Mouse (Mus musculus) lung, postnatal 0 days (tissue): ENCODE results near the gene Nhlrc2. TPM values are rescaled to one million over a fixed set of nuclear protein-coding genes. Genes with fewer than 3 reads are reported as not detected.
A peak's percentile ranks its signal among the peaks of the same experiment; 100 is the strongest.

ENCODE experiments used
- ATAC-seq: fragments of 200-750 bp; cut with Nextera tagmentation; 2 replicates; pipeline ENCODE4 v1.8.0; 2017; ENCODE audit warnings: moderate library complexity
- DNase-seq: peaks from one replicate; pipeline ENCODE4 v3.0.0-alpha.2; 2016; ENCODE audit warnings: low spot score
- H3K27ac ChIP-seq: fragments of 300-500 bp; sonication (generic); 2 replicates; pipeline ENCODE4 v1.5.1; 2014; ENCODE audit warnings: antibody characterized with exemption, mild to moderate bottlenecking, low read length, mixed read lengths
- H3K27me3 ChIP-seq: fragments of 300-500 bp; sonication (generic); replicated peaks from 2 replicates; pipeline ENCODE4 v1.6.1; 2014; ENCODE audit warnings: low read length, mixed read lengths; ENCODE audit not compliant: insufficient read depth
- H3K36me3 ChIP-seq: fragments of 300-500 bp; sonication (generic); 2 replicates; pipeline ENCODE4 v1.6.1; 2014; ENCODE audit warnings: low read length, mixed read lengths; ENCODE audit not compliant: insufficient read depth
- H3K4me1 ChIP-seq: fragments of 300-500 bp; sonication (generic); 2 replicates; pipeline ENCODE4 v1.6.1; 2014; ENCODE audit warnings: antibody characterized with exemption, low read depth, low read length, mixed read lengths; ENCODE audit not compliant: insufficient read depth
- H3K4me2 ChIP-seq: fragments of 300-500 bp; sonication (generic); replicated peaks from 2 replicates; pipeline ENCODE4 v1.6.1; 2014; ENCODE audit warnings: low read depth, mild to moderate bottlenecking, low read length, moderate library complexity, mixed read lengths
- H3K4me3 ChIP-seq: fragments of 300-500 bp; sonication (generic); 2 replicates; pipeline ENCODE4 v1.5.1; 2014; ENCODE audit warnings: low read depth, low read length
- H3K9ac ChIP-seq: fragments of 300-500 bp; sonication (generic); replicated peaks from 2 replicates; pipeline ENCODE4 v1.6.1; 2014; ENCODE audit warnings: low read depth, mild to moderate bottlenecking
- H3K9me3 ChIP-seq: fragments of 300-500 bp; sonication (generic); 2 replicates; pipeline ENCODE4 v1.6.1; 2016; ENCODE audit warnings: low read length, mixed read lengths
- CTCF ChIP-seq: IDR thresholded peaks from 2 replicates; pipeline ENCODE4 v1.5.1; 2016; ENCODE audit warnings: antibody characterized with exemption, mild to moderate bottlenecking
- EP300 ChIP-seq: IDR thresholded peaks from 2 replicates; pipeline ENCODE4 v1.6.1; 2016; ENCODE audit warnings: antibody characterized with exemption, mild to moderate bottlenecking, control low read depth
- WGBS: fragments of 180-500 bp; shearing (Covaris S2); extraction: QIAGEN DNeasy Blood & Tissue Kit; methylation state at CpG from one replicate; pipeline ENCODE4 v1.1.7; 2014; 5-methylcytosine and 5-hydroxymethylcytosine counted together
- polyA plus RNA-seq: library from polyadenylated mRNA; unstranded; fragments of >200 nt; fragmentation: Nextera tagmentation; extraction: Ambion mirVana; gene quantifications from 2 replicates; pipeline ENCODE4 v1.2.1, GENCODE M21; 2015

Nhlrc2 gene
- polyA plus RNA-seq, 1 experiment from 2014 or later: 15.4 TPM

DNA sequence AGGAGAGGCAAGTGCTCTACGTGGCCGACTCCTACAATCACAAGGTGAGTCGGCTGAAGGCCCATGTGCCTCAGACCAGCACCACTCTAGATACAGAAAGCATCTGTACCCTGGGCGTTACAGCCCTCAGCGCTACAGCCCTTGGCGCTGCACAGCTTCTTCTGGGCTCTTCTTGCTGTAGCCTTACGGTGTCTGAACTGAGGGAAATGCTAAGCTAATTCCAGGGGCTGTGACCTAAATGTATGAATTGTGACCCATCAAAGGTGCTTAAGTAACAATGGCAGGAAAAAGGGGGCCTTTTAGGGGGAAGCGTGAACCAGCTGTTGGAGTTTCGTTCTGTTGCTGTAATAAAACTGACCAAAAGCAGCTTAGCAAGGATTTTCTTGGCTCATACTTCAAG is 44.4 kb downstream of the Nhlrc2 start:
- peaks cover 21% of the 10 kb centered on the region for H3K36me3 ChIP-seq
- no peak for TF ChIP-seq EP300
- TF ChIP-seq CTCF: no peak
- peaks cover 6% of the 10 kb centered on the region; the same call in 1 of the 2 replicates for H3K4me1 ChIP-seq
- ATAC-seq (no peak), DNase-seq (no peak)
- H3K27ac ChIP-seq: no peak overlapping the region
- 80% methylated on average over 9 of the region's 9 CpGs for WGBS
- no peaks in the 10 kb centered on the region for H3K9me3 ChIP-seq
- H3K4me3 ChIP-seq: no peak overlapping the region
- H3K9ac ChIP-seq: no peak overlapping the region
- H3K27me3 ChIP-seq: no peaks in the 10 kb centered on the region
- H3K4me2 ChIP-seq: no peak overlapping the region

DNA sequence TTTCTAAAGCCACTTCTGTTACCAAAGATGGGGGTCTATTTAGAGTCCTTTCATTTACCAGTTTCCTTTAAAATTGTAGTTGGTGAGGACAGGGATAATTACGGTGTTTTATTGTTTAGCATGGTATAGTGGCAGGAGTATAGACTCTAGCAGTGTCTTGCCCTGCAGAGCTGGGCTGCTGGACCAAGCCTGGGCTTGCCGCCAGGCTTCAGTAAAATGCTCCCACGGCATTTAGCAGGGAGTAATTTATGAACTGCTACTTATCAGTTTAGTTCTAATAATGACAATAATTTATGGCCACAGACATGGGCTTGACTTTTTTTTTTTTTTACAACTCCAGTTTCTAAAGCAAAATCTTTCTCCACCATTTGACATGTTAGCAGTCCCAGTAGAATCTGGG is 51.9 kb downstream of the Nhlrc2 start:
- TF ChIP-seq EP300 (0 out of 2 replicates have a peak, but pooled peaks have one; percentile 7), CTCF (no peak)
- H3K27me3 ChIP-seq: no peaks in the 10 kb centered on the region
- no peak overlapping the region for H3K4me2 ChIP-seq
- no peaks in the 10 kb centered on the region for H3K9me3 ChIP-seq
- WGBS: 38% methylated on average over 3 of the region's 3 CpGs
- H3K27ac ChIP-seq: no peak overlapping the region
- H3K36me3 ChIP-seq: peaks cover 10% of the 10 kb centered on the region; the same call in 1 of the 2 replicates
- no peak overlapping the region for H3K9ac ChIP-seq
- no peak overlapping the region for H3K4me3 ChIP-seq
- ATAC-seq (no peak), DNase-seq (peak; percentile 66)
- peaks cover 11% of the 10 kb centered on the region; the same call in 1 of the 2 replicates for H3K4me1 ChIP-seq

GRCm38 (mm10) chr19:56600797-56601196 is 52.7 kb downstream of the Nhlrc2 start:
- DNase-seq (peak; percentile 65), ATAC-seq (peak; percentile 39)
- Histone ChIP-seq H3K4me2 (no peak overlapping the region), H3K4me3 (no peak overlapping the region), H3K9me3 (no peaks in the 10 kb centered on the region), H3K9ac (no peak overlapping the region), H3K27me3 (no peaks in the 10 kb centered on the region), H3K36me3 (peaks cover 10% of the 10 kb centered on the region; the same call in 1 of the 2 replicates), H3K27ac (peak overlapping the region; percentile 45), H3K4me1 (peaks cover 11% of the 10 kb centered on the region; the same call in 1 of the 2 replicates)
- WGBS: 49% methylated on average over 7 of the region's 7 CpGs
- TF ChIP-seq EP300: no peak
- no peak for TF ChIP-seq CTCF

DNA sequence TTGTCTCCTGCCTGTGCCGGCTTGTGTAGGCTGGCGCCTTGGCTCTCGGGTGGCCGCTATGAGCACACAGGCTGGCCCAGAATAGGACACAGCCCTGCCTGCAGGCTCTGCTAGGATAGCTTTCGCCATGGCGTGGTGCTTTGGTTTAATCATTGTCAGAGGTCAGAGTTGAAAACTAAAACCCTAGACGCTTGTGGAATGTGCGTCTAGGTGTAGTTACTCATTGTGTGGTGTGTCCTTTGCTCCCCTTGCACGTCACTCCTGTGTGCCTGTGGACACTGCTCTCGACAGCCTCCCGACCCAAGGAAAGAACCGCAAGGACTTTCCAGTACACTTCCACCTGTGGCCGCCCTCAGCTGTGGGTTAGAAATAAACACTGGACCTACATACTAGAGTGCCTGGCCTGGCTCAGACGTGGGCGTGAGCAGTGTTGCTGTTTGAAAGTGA is 53.9 kb downstream of the Nhlrc2 start:
- TF ChIP-seq EP300 (peak; percentile 66), CTCF (peak; percentile 8; the same call in 1 of the 2 replicates)
- Histone ChIP-seq H3K36me3 (peaks cover 6% of the 10 kb centered on the region; the same call in 1 of the 2 replicates), H3K27me3 (no peaks in the 10 kb centered on the region), H3K4me3 (no peak overlapping the region), H3K27ac (peak overlapping the region; percentile 60), H3K4me2 (no peak overlapping the region), H3K4me1 (peaks cover 11% of the 10 kb centered on the region; the same call in 1 of the 2 replicates), H3K9ac (no peak overlapping the region), H3K9me3 (no peaks in the 10 kb centered on the region)
- DNase-seq (peak; percentile 83), ATAC-seq (peak; percentile 90)
- WGBS: 63% methylated on average over 15 of the region's 15 CpGs

DNA sequence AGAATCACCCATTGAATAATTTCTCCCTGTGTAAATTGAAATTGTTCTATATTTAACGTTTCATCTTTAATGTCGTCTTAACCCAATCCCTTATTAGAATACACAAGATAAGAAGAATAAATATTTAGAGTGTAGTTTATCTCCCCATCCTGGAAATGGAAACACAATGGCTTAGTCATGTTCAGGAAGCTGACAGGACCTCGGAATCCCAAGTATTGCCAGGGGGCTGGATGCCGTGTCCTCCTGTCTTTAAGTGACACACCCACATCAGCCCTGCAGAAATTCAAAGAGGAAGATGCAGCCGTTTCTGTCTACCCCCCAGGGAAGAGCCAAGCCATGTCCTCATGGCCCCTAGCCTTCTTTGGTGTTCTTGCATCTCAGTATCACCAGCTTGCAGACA is 60.9 kb downstream of the Nhlrc2 start:
- Histone ChIP-seq H3K4me2 (no peak overlapping the region), H3K36me3 (no peaks in the 10 kb centered on the region), H3K27me3 (no peaks in the 10 kb centered on the region), H3K9me3 (no peaks in the 10 kb centered on the region), H3K9ac (no peak overlapping the region), H3K27ac (no peak overlapping the region; the same call in 1 of the 2 replicates), H3K4me3 (no peak overlapping the region), H3K4me1 (no peaks in the 10 kb centered on the region)
- WGBS: 5% methylated on average over 5 of the region's 5 CpGs
- no peak for TF ChIP-seq CTCF
- TF ChIP-seq EP300: peak; percentile 99
- peak; percentile 72 for DNase-seq
- peak; percentile 83 for ATAC-seq

DNA sequence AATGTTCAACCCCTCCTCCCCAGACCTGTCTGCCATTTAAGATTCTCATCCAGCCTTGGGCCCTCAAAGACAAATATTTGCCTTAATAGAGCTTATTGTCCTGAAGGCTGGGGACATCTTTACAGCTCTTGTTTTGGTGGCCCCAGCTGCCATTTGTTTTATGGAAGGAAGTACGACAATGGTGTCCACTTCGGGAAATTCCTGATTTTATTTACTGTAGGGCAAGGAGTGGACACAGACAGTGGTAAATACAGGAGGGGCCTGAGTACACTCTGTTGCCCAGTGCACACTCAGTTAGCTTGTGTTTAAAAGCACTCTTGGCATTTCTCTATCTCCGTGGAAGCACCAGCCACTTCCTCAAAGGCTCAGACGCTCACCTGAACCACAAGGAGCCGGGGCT is 66.1 kb downstream of the Nhlrc2 start:
- H3K4me1 ChIP-seq: no peaks in the 10 kb centered on the region
- ATAC-seq (peak; percentile 78), DNase-seq (peak; percentile 32)
- H3K36me3 ChIP-seq: no peaks in the 10 kb centered on the region
- WGBS: 41% methylated on average over 5 of the region's 5 CpGs
- TF ChIP-seq EP300 (peak; percentile 93), CTCF (no peak)
- H3K4me3 ChIP-seq: no peak overlapping the region
- no peak overlapping the region for H3K4me2 ChIP-seq
- H3K9me3 ChIP-seq: no peaks in the 10 kb centered on the region
- H3K27ac ChIP-seq: no peak overlapping the region; the same call in 1 of the 2 replicates
- no peak overlapping the region for H3K9ac ChIP-seq
- H3K27me3 ChIP-seq: no peaks in the 10 kb centered on the region
